Comparison of ENCODE assay signal across 10 mouse cellular contexts in genomic region chr1:106231805-106232459, GRCm38 (mm10).
A peak's percentile ranks its signal among the peaks of the same experiment; 100 is the strongest.
DNase-seq lines count a peak whose midpoint lies in the region; ATAC-seq lines count a peak whose summit lies in the region.
"Had no signal": no experiment of that assay in that cellular context is flagged by ENCODE, and none has a peak within 500 bp of the region (broad histone marks: within the 10 kb centered on the region; RNA-seq: fewer than 3 reads in every experiment).

No protein-coding gene starts in this region.

- H3K36me3 ChIP-seq in hindbrain, embryonic 14.5 days (replicated peaks; ENCODE audit: control insufficient read depth, insufficient read depth): no peaks in the 10 kb centered on the region
- no peaks in the 10 kb centered on the region for H3K36me3 ChIP-seq in hindbrain, embryonic 10.5 days
- no peaks in the 10 kb centered on the region for H3K36me3 ChIP-seq in liver, embryonic 12.5 days
- H3K36me3 ChIP-seq: G1E had no signal

- H3K4me2 ChIP-seq in hindbrain, embryonic 14.5 days (replicated peaks): no peak overlapping the region
- no peak overlapping the region for H3K4me2 ChIP-seq in liver, embryonic 12.5 days

- intact Hi-C loops in heart, postnatal 14 days (cut with DNase I): loop anchor here (5.0 kb wide), 1 partner anchor 60 kb away; the partner anchor contains the start of gene Phlpp1

- ATAC-seq in hindbrain, embryonic 14.5 days (ENCODE audit: low FRiP score): peak; percentile 65; the same call in 1 of the 2 replicates
- no peak for ATAC-seq in liver, embryonic 12.5 days

- DNase-seq in hindbrain, embryonic 14.5 days (ENCODE audit: low spot score): no peak
- DNase-seq in hindbrain, embryonic 10.5 days (ENCODE audit: low spot score): no peak
- DNase-seq in right cerebral cortex, adult 18-20 months: peak; percentile 31
- DNase-seq in right cerebral cortex, adult 2 months (ENCODE audit: low spot score in 2 of 2): no peak
- peak; percentile 41 to 65 for DNase-seq in heart, postnatal 14 days
- peak; percentile 74 for DNase-seq in telencephalon, adult 2 months (ENCODE audit: low read depth, low spot score)
- DNase-seq in right cerebral cortex, postnatal 25 days: no peak

- no peaks in the 10 kb centered on the region for H3K4me1 ChIP-seq in hindbrain, embryonic 14.5 days (replicated peaks; ENCODE audit: control insufficient read depth, insufficient read depth, low read length)
- no peaks in the 10 kb centered on the region for H3K4me1 ChIP-seq in hindbrain, embryonic 10.5 days (replicated peaks)
- no peaks in the 10 kb centered on the region for H3K4me1 ChIP-seq in liver, embryonic 12.5 days

- no peak overlapping the region for H3K9ac ChIP-seq in hindbrain, embryonic 14.5 days
- no peak overlapping the region for H3K9ac ChIP-seq in liver, embryonic 12.5 days

- no peak overlapping the region for H3K4me3 ChIP-seq in hindbrain, embryonic 14.5 days (replicated peaks; ENCODE audit: low read length)
- no peak overlapping the region for H3K4me3 ChIP-seq in hindbrain, embryonic 10.5 days
- H3K4me3 ChIP-seq in liver, embryonic 12.5 days: no peak overlapping the region

- no peaks in the 10 kb centered on the region for H3K27me3 ChIP-seq in hindbrain, embryonic 14.5 days (ENCODE audit: control insufficient read depth, insufficient read depth, low read length)
- no peaks in the 10 kb centered on the region for H3K27me3 ChIP-seq in hindbrain, embryonic 10.5 days (ENCODE audit: insufficient read depth, poor library complexity, severe bottlenecking)
- H3K27me3 ChIP-seq in liver, embryonic 12.5 days (replicated peaks): no peaks in the 10 kb centered on the region

- 74% methylated on average over 3 of the region's 3 CpGs for WGBS in hindbrain, embryonic 14.5 days
- 92% methylated on average over 3 of the region's 3 CpGs for WGBS in hindbrain, embryonic 10.5 days
- 76% methylated on average over 3 of the region's 3 CpGs for WGBS in liver, embryonic 12.5 days (ENCODE audit: insufficient replicate concordance)

- no peaks in the 10 kb centered on the region for H3K9me3 ChIP-seq in hindbrain, embryonic 14.5 days (ENCODE audit: control insufficient read depth, low read length)
- H3K9me3 ChIP-seq in hindbrain, embryonic 10.5 days: no peaks in the 10 kb centered on the region
- H3K9me3 ChIP-seq in liver, embryonic 12.5 days (replicated peaks): no peaks in the 10 kb centered on the region
- H3K9me3 ChIP-seq: G1E; megakaryocyte, embryonic 14.5 days had no signal

- no peak overlapping the region for H3K27ac ChIP-seq in hindbrain, embryonic 14.5 days
- no peak overlapping the region for H3K27ac ChIP-seq in hindbrain, embryonic 10.5 days
- H3K27ac ChIP-seq in liver, embryonic 12.5 days: no peak overlapping the region

Comparison
In these comparisons a context has a peak if more than half of its experiments do, and no peak if none do; other contexts are left out.
1. DNase-seq: peak in right cerebral cortex, adult 18-20 months (single experiment), heart, postnatal 14 days (2 of 2) and telencephalon, adult 2 months (single experiment); none in hindbrain, embryonic 14.5 days (single experiment), hindbrain, embryonic 10.5 days (single experiment), right cerebral cortex, adult 2 months (0 of 2) and right cerebral cortex, postnatal 25 days (single experiment).